Mouse (Mus musculus): ENCODE results near the gene Wbp4. TPM values are rescaled to one million over a fixed set of nuclear protein-coding genes. Genes with fewer than 3 reads are reported as not detected.
"Not testable (repeated sequence)": the region's sequence is repeated elsewhere in the genome, so short reads cannot be mapped to it uniquely, and the experiment has no call there.

Wbp4 gene
- polyA plus RNA-seq, 1 experiment: 22.6 TPM

- no peak for TF ChIP-seq CTCF (IDR thresholded peaks at IDR 0.05; ENCODE audit: control insufficient read depth, insufficient read depth, low read length)
- no peak for TF ChIP-seq POLR2A (IDR thresholded peaks at IDR 0.05; ENCODE audit: borderline replicate concordance, control insufficient read depth, low read depth, low read length)
- Histone ChIP-seq H3K4me3 (replicated peaks; ENCODE audit: control insufficient read depth, low read depth, low read length) (no peak overlapping the region), H3K27ac (ENCODE audit: control insufficient read depth, insufficient read depth, low read depth, low read length, poor library complexity) (no peak overlapping the region), H3K4me1 (ENCODE audit: control insufficient read depth, insufficient read depth, low read length) (peaks cover 1% of the 10 kb centered on the region)
- WGBS: 55% methylated on average over 1 of the region's 1 CpGs
These were observed 47.3 kb downstream of the Wbp4 start for GRCm38 (mm10) chr14:79434068-79434467.

GRCm38 (mm10) chr14:79426730-79427365 lies 54.5 kb downstream of the Wbp4 start:
- 44% methylated on average over 15 of the region's 59 CpGs for WGBS
- not testable (repeated sequence) for H3K4me1 ChIP-seq (ENCODE audit: control insufficient read depth, insufficient read depth, low read length); H3K4me3 ChIP-seq (replicated peaks; ENCODE audit: control insufficient read depth, low read depth, low read length)
- peak overlapping the region; percentile 80 for H3K27ac ChIP-seq (ENCODE audit: control insufficient read depth, insufficient read depth, low read depth, low read length, poor library complexity)

- WGBS: under 1% methylated on average over 44 of the region's 44 CpGs
- Histone ChIP-seq H3K27ac (ENCODE audit: control insufficient read depth, insufficient read depth, low read depth, low read length, poor library complexity) (peak within 1 kb of the TSS; percentile 80), H3K4me1 (ENCODE audit: control insufficient read depth, insufficient read depth, low read length) (peaks cover 1% of the 10 kb centered on the region; the same call in 1 of the 2 replicates), H3K4me3 (replicated peaks; ENCODE audit: control insufficient read depth, low read depth, low read length) (peak within 1 kb of the TSS; percentile 69)
- TF ChIP-seq POLR2A (IDR thresholded peaks at IDR 0.05; ENCODE audit: borderline replicate concordance, control insufficient read depth, low read depth, low read length) (peak; percentile 76; the same call in 1 of the 2 replicates), CTCF (IDR thresholded peaks at IDR 0.05; ENCODE audit: control insufficient read depth, insufficient read depth, low read length) (no peak)
These were observed 55.2 kb downstream of the Wbp4 start, which contains the start of gene Kbtbd7 for GRCm38 (mm10) chr14:79425979-79426729. TSS of gene Kbtbd7 (plus strand) at chr14:79426511.

GRCm38 (mm10) chr14:79420083-79420685 lies 61.1 kb downstream of the Wbp4 start:
- no peak for TF ChIP-seq POLR2A (IDR thresholded peaks at IDR 0.05; ENCODE audit: borderline replicate concordance, control insufficient read depth, low read depth, low read length)
- TF ChIP-seq CTCF (IDR thresholded peaks at IDR 0.05; ENCODE audit: control insufficient read depth, insufficient read depth, low read length): no peak
- Histone ChIP-seq H3K27ac (ENCODE audit: control insufficient read depth, insufficient read depth, low read depth, low read length, poor library complexity) (no peak overlapping the region), H3K4me3 (replicated peaks; ENCODE audit: control insufficient read depth, low read depth, low read length) (no peak overlapping the region), H3K4me1 (ENCODE audit: control insufficient read depth, insufficient read depth, low read length) (no peaks in the 10 kb centered on the region; the same call in none of the 2 replicates)
- 90% methylated on average over 20 of the region's 20 CpGs for WGBS

- H3K4me1 ChIP-seq (ENCODE audit: control insufficient read depth, insufficient read depth, low read length): no peaks in the 10 kb centered on the region
- H3K27ac ChIP-seq (ENCODE audit: control insufficient read depth, insufficient read depth, low read depth, low read length, poor library complexity): no peak overlapping the region
- TF ChIP-seq CTCF (IDR thresholded peaks at IDR 0.05; ENCODE audit: control insufficient read depth, insufficient read depth, low read length) (no peak), POLR2A (IDR thresholded peaks at IDR 0.05; ENCODE audit: borderline replicate concordance, control insufficient read depth, low read depth, low read length) (no peak)
- WGBS: 90% methylated on average over 6 of the region's 6 CpGs
- no peak overlapping the region for H3K4me3 ChIP-seq (replicated peaks; ENCODE audit: control insufficient read depth, low read depth, low read length)
These were observed 68.2 kb downstream of the Wbp4 start for GRCm38 (mm10) chr14:79413121-79413520.

GRCm38 (mm10) chr14:79410662-79411061 lies 70.7 kb downstream of the Wbp4 start:
- 78% methylated on average over 2 of the region's 2 CpGs for whole genome bisulfite sequencing
- Histone ChIP-seq H3K27ac (ENCODE audit: control insufficient read depth, insufficient read depth, low read depth, low read length, poor library complexity) (no peak overlapping the region), H3K4me1 (ENCODE audit: control insufficient read depth, insufficient read depth, low read length) (no peaks in the 10 kb centered on the region), H3K4me3 (replicated peaks; ENCODE audit: control insufficient read depth, low read depth, low read length) (no peak overlapping the region)
- TF ChIP-seq CTCF (IDR thresholded peaks at IDR 0.05; ENCODE audit: control insufficient read depth, insufficient read depth, low read length) (no peak), POLR2A (IDR thresholded peaks at IDR 0.05; ENCODE audit: borderline replicate concordance, control insufficient read depth, low read depth, low read length) (no peak)

Other genes starting within 250 kb of the Wbp4 start
- not detected in 2 replicates for gene Zfp957, start 234.2 kb downstream of the Wbp4 start, polyA plus RNA-seq (2011; ENCODE audit: insufficient read depth, insufficient read length, low replicate concordance, missing spikeins)
- 53.6 and 73.5 TPM in 2 replicates for gene Rgcc, start 179.9 kb downstream of the Wbp4 start, polyA plus RNA-seq (2011; ENCODE audit: insufficient read depth, insufficient read length, low replicate concordance, missing spikeins)
- 18.1 and 20.7 TPM in 2 replicates for gene Naa16, start 90.7 kb downstream of the Wbp4 start, polyA plus RNA-seq (2011; ENCODE audit: insufficient read depth, insufficient read length, low replicate concordance, missing spikeins)
- 3.4 and 5.6 TPM in 2 replicates for gene Mtrf1, start 83.7 kb downstream of the Wbp4 start, polyA plus RNA-seq (2011; ENCODE audit: insufficient read depth, insufficient read length, low replicate concordance, missing spikeins)
- 3.1 and 4.0 TPM in 2 replicates for gene Kbtbd7, start 55.0 kb downstream of the Wbp4 start, polyA plus RNA-seq (2011; ENCODE audit: insufficient read depth, insufficient read length, low replicate concordance, missing spikeins)
- gene Kbtbd6, start 29.7 kb downstream of the Wbp4 start, polyA plus RNA-seq (2011; ENCODE audit: insufficient read depth, insufficient read length, low replicate concordance, missing spikeins): 3.2 and 5.3 TPM in 2 replicates
- 20.1 and 22.6 TPM in 2 replicates for gene Elf1, start 326 bp downstream of the Wbp4 start, polyA plus RNA-seq (2011; ENCODE audit: insufficient read depth, insufficient read length, low replicate concordance, missing spikeins)
- gene Sugt1, start 106.2 kb upstream of the Wbp4 start, polyA plus RNA-seq (2011; ENCODE audit: insufficient read depth, insufficient read length, low replicate concordance, missing spikeins): 45.5 and 149 TPM in 2 replicates
- gene Cnmd, start 180.7 kb upstream of the Wbp4 start, polyA plus RNA-seq (2011; ENCODE audit: insufficient read depth, insufficient read length, low replicate concordance, missing spikeins): not detected in 2 replicates